Mouse (Mus musculus) heart, adult 11 months (tissue): ENCODE data around the gene Angptl2.
A peak's percentile ranks its signal among the peaks of the same experiment; 100 is the strongest.
"Not testable (repeated sequence)": the region's sequence is repeated elsewhere in the genome, so short reads cannot be mapped to it uniquely, and the experiment has no call there.

ENCODE experiments used
- DNase-seq: peaks from one replicate; pipeline ENCODE4 v3.0.0; 2022

Angptl2 gene

GRCm38 (mm10) chr2:33203284-33203683, 12.6 kb upstream of the Angptl2 start:
- peak; percentile 96 for DNase-seq

- peak; percentile 96 for DNase-seq
Measured at GRCm38 (mm10) chr2:33204980-33205379, 10.9 kb upstream of the Angptl2 start.

GRCm38 (mm10) chr2:33205939-33206525, 9.8 kb upstream of the Angptl2 start:
- no peak for DNase-seq

- DNase-seq, result peak; percentile 98
Measured at GRCm38 (mm10) chr2:33207069-33207468, 8.8 kb upstream of the Angptl2 start.

GRCm38 (mm10) chr2:33208134-33208533, 7.7 kb upstream of the Angptl2 start:
- no peak for DNase-seq

GRCm38 (mm10) chr2:33210841-33211240, 5.0 kb upstream of the Angptl2 start:
- no peak for DNase-seq

- DNase-seq, result not testable (repeated sequence)
Measured at GRCm38 (mm10) chr2:33211263-33211662, 4.6 kb upstream of the Angptl2 start.

GRCm38 (mm10) chr2:33215177-33215699, 631 bp upstream of the Angptl2 start:
- DNase-seq, result peak; percentile 96

- peak; percentile 97 for DNase-seq
Measured at GRCm38 (mm10) chr2:33216645-33217424, 966 bp downstream of the Angptl2 start.

GRCm38 (mm10) chr2:33217425-33217794, 1.5 kb downstream of the Angptl2 start:
- peak; percentile 93 for DNase-seq

GRCm38 (mm10) chr2:33218903-33219625, 3.2 kb downstream of the Angptl2 start:
- DNase-seq, result peak; percentile 91

GRCm38 (mm10) chr2:33219637-33220036, 3.8 kb downstream of the Angptl2 start:
- no peak for DNase-seq

GRCm38 (mm10) chr2:33220246-33220645, 4.4 kb downstream of the Angptl2 start:
- DNase-seq, result peak; percentile 95

- peak; percentile 93 for DNase-seq
Measured at GRCm38 (mm10) chr2:33220674-33221338, 4.9 kb downstream of the Angptl2 start.

- DNase-seq, result peak; percentile 96
Measured at GRCm38 (mm10) chr2:33221339-33221900, 5.6 kb downstream of the Angptl2 start.

GRCm38 (mm10) chr2:33222480-33222879, 6.6 kb downstream of the Angptl2 start:
- no peak for DNase-seq

GRCm38 (mm10) chr2:33223656-33224358, 7.9 kb downstream of the Angptl2 start:
- peak; percentile 96 for DNase-seq

GRCm38 (mm10) chr2:33225921-33226320, 10.1 kb downstream of the Angptl2 start:
- no peak for DNase-seq

GRCm38 (mm10) chr2:33228077-33228476, 12.2 kb downstream of the Angptl2 start:
- peak; percentile 91 for DNase-seq

GRCm38 (mm10) chr2:33228551-33228950, 12.7 kb downstream of the Angptl2 start:
- DNase-seq, result peak; percentile 97

- DNase-seq, result no peak
Measured at GRCm38 (mm10) chr2:33230701-33231100, 14.8 kb downstream of the Angptl2 start.

- DNase-seq, result no peak
Measured at GRCm38 (mm10) chr2:33231788-33232187, 15.9 kb downstream of the Angptl2 start.
